Mouse (Mus musculus): ENCODE results near the gene Myh11.
A peak's percentile ranks its signal among the peaks of the same experiment; 100 is the strongest.

The Myh11 gene

GRCm38 (mm10) chr16:14272374-14272965 lies 18.7 kb downstream of the Myh11 start:
- no peak for DNase-seq (ENCODE audit: extremely low read depth, insufficient read length, low spot score)

- DNase-seq (ENCODE audit: extremely low read depth, insufficient read length, low spot score) = no peak
Observed at GRCm38 (mm10) chr16:14265203-14265920, 25.8 kb downstream of the Myh11 start.

GRCm38 (mm10) chr16:14264504-14264903 lies 26.7 kb downstream of the Myh11 start:
- no peak for DNase-seq (ENCODE audit: extremely low read depth, insufficient read length, low spot score)

- DNase-seq (ENCODE audit: extremely low read depth, insufficient read length, low spot score) = no peak
Observed at GRCm38 (mm10) chr16:14263241-14263640, 27.9 kb downstream of the Myh11 start.

GRCm38 (mm10) chr16:14262410-14262809 lies 28.8 kb downstream of the Myh11 start:
- no peak for DNase-seq (ENCODE audit: extremely low read depth, insufficient read length, low spot score)

- no peak for DNase-seq (ENCODE audit: extremely low read depth, insufficient read length, low spot score)
Observed at GRCm38 (mm10) chr16:14258856-14259255, 32.3 kb downstream of the Myh11 start.

GRCm38 (mm10) chr16:14253586-14253985 lies 37.6 kb downstream of the Myh11 start:
- no peak for DNase-seq (ENCODE audit: extremely low read depth, insufficient read length, low spot score)

GRCm38 (mm10) chr16:14252877-14253276 lies 38.3 kb downstream of the Myh11 start:
- DNase-seq (ENCODE audit: extremely low read depth, insufficient read length, low spot score) = no peak

GRCm38 (mm10) chr16:14249913-14250312 lies 41.3 kb downstream of the Myh11 start:
- DNase-seq (ENCODE audit: extremely low read depth, insufficient read length, low spot score) = no peak

- DNase-seq (ENCODE audit: extremely low read depth, insufficient read length, low spot score) = no peak
Observed at GRCm38 (mm10) chr16:14242553-14242952, 48.6 kb downstream of the Myh11 start.

GRCm38 (mm10) chr16:14242059-14242458 lies 49.1 kb downstream of the Myh11 start:
- no peak for DNase-seq (ENCODE audit: extremely low read depth, insufficient read length, low spot score)

GRCm38 (mm10) chr16:14237100-14237723 lies 54.0 kb downstream of the Myh11 start:
- peak; percentile 41 for DNase-seq (ENCODE audit: extremely low read depth, insufficient read length, low spot score)

- no peak for DNase-seq (ENCODE audit: extremely low read depth, insufficient read length, low spot score)
Observed at GRCm38 (mm10) chr16:14215156-14215555, 76.0 kb downstream of the Myh11 start.

- no peak for DNase-seq (ENCODE audit: extremely low read depth, insufficient read length, low spot score)
Observed at GRCm38 (mm10) chr16:14198798-14199197, 92.4 kb downstream of the Myh11 start.

- DNase-seq (ENCODE audit: extremely low read depth, insufficient read length, low spot score) = no peak
Observed at GRCm38 (mm10) chr16:14195427-14195826, 95.7 kb downstream of the Myh11 start.

GRCm38 (mm10) chr16:14194164-14194950 lies 96.8 kb downstream of the Myh11 start:
- no peak for DNase-seq (ENCODE audit: extremely low read depth, insufficient read length, low spot score)

GRCm38 (mm10) chr16:14185516-14185915 lies 105.7 kb downstream of the Myh11 start:
- DNase-seq (ENCODE audit: extremely low read depth, insufficient read length, low spot score) = no peak

- no peak for DNase-seq (ENCODE audit: extremely low read depth, insufficient read length, low spot score)
Observed at GRCm38 (mm10) chr16:14183856-14184255, 107.3 kb downstream of the Myh11 start.

- no peak for DNase-seq (ENCODE audit: extremely low read depth, insufficient read length, low spot score)
Observed at GRCm38 (mm10) chr16:14182360-14182759, 108.8 kb downstream of the Myh11 start.

- DNase-seq (ENCODE audit: extremely low read depth, insufficient read length, low spot score) = no peak
Observed at GRCm38 (mm10) chr16:14180163-14180733, 110.9 kb downstream of the Myh11 start.

GRCm38 (mm10) chr16:14178041-14178440 lies 113.1 kb downstream of the Myh11 start:
- no peak for DNase-seq (ENCODE audit: extremely low read depth, insufficient read length, low spot score)

All from 3134 (cell line).